Mouse (Mus musculus) cortical plate, adult 2 months (tissue): ENCODE data around the gene Ccdc113. TPM values are rescaled to one million over a fixed set of nuclear protein-coding genes. Genes with fewer than 3 reads are reported as not detected.

Source experiments
- H3K27ac ChIP-seq: fragments of 200-500 bp; 2 replicates; pipeline ENCODE4 v1.5.1; 2012; ENCODE audit warnings: low read length, control low read depth, inconsistent platforms; ENCODE audit not compliant: insufficient read depth
- H3K4me1 ChIP-seq: fragments of 200-500 bp; 2 replicates; pipeline ENCODE4 v1.6.1; 2011; ENCODE audit warnings: low read length; ENCODE audit not compliant: control insufficient read depth, insufficient read depth
- H3K4me3 ChIP-seq: fragments of 200-500 bp; 2 replicates; pipeline ENCODE4 v1.5.1; 2011; ENCODE audit warnings: mild to moderate bottlenecking, low read length, control low read depth; ENCODE audit not compliant: insufficient read depth
- CTCF ChIP-seq: fragments of 200-500 bp; IDR thresholded peaks from 2 replicates; pipeline ENCODE4 v1.5.1; 2011; ENCODE audit warnings: mild to moderate bottlenecking, control low read depth, low read length; ENCODE audit not compliant: insufficient read depth; ENCODE audit errors: extremely low read depth
- POLR2A ChIP-seq: fragments of 200-500 bp; IDR thresholded peaks from 2 replicates; pipeline ENCODE4 v1.6.1; 2011; ENCODE audit warnings: mild to moderate bottlenecking, low read length, control low read depth; ENCODE audit not compliant: insufficient read depth; ENCODE audit errors: extremely low read depth
- polyA plus RNA-seq: library from polyadenylated mRNA; depleted of rRNA; stranded (reverse); fragments of >200 nt; gene quantifications from 2 replicates; pipeline ENCODE4 v1.2.3, GENCODE M21; 2012; rRNA removed

Gene Ccdc113
- 3.6 TPM in 2 replicates for polyA plus RNA-seq

- peak; percentile 56; the same call in 1 of the 2 replicates for TF ChIP-seq POLR2A
- no peak for TF ChIP-seq CTCF
- no peaks in the 10 kb centered on the region for H3K4me1 ChIP-seq
- H3K4me3 ChIP-seq: peak within 1 kb of the TSS; percentile 51
- H3K27ac ChIP-seq: no peak within 1 kb of the TSS
These were observed at the start of gene Ccdc113 for GRCm38 (mm10) chr8:95533584-95534387. Ccdc113 (plus strand) TSS chr8:95534085.

DNA sequence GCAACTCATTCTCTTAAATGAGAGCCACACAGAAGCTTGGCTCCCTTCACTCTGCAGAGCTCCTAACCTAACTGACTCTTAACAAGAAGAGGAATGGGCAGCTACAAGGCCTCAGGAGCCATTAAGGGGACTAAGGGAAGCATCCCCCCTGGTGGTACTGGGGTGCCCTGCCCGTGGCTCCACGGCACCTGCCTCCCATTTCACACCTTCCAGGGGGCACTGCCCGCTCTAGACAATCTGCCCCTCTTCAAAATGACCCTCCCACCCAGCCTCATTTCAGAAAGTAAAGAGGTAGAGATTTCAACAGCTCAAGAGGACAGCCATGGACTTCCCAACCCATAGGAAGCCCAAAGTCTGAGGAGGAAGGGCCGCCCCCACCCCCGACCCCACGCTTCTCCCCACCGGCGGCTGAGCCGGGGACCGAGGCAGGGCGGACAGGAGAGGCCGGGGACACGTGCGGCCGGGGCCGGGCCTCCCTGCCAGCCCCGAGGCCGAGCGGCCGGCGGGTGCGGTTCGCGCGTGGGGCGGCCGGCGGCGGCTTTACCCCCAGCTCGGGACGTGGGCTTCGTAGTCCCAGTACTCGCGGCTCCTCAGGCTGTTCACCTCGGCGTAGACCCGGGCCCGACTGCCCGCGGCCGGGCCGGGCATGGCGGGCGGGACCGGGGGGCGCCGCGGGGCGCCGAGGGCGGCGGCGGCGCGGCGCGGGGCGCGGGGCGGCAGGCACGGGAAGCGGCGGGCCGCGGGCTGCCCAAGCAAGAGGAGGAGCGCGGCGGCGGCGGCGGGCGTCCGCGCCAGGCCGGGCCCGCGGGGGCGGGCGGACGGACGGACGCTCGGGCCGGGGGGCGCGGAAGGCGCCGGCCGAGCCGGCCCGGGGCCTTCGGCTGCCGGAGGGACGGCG lies 45.8 kb upstream of the Ccdc113 start:
- Histone ChIP-seq H3K4me3 (peak overlapping the region; percentile 17), H3K4me1 (peaks cover 5% of the 10 kb centered on the region), H3K27ac (peak overlapping the region; percentile 72; the same call in 1 of the 2 replicates)
- TF ChIP-seq POLR2A: no peak
- no peak for TF ChIP-seq CTCF

DNA sequence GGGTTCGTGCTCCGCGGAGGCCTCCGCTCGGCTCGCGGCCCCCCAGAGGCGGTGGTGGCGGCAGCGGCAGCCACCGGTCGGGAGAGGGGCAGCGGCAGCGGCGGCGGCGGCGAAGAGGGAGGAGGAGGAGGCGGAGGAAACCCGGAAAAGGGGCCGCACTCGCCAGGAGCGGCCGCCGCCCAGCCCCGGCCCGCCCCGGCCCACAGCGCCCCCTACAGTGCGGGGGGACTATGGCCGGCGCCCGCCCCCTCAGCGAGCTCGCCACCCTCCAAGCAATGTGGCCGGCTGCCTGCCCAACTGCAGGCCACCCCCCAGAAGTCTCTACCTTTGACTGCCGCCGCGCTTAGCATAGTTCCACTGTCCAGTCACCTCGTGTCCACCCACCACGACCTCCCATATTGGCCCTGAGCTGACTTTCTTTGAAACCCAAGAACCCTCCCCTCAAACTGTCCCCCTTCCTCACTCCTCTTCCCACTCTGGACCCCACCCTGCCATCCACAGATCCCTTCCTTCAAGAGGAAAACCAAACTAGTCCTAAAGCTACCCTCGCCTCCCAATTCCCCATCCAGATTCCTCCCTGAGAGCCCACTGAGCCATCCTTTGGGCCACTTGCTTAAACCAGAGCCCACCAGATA lies 45.1 kb upstream of the Ccdc113 start:
- TF ChIP-seq POLR2A (no peak), CTCF (no peak)
- H3K4me1 ChIP-seq: peaks cover 5% of the 10 kb centered on the region
- peak overlapping the region; percentile 72; the same call in 1 of the 2 replicates for H3K27ac ChIP-seq
- H3K4me3 ChIP-seq: peak overlapping the region; percentile 17

DNA sequence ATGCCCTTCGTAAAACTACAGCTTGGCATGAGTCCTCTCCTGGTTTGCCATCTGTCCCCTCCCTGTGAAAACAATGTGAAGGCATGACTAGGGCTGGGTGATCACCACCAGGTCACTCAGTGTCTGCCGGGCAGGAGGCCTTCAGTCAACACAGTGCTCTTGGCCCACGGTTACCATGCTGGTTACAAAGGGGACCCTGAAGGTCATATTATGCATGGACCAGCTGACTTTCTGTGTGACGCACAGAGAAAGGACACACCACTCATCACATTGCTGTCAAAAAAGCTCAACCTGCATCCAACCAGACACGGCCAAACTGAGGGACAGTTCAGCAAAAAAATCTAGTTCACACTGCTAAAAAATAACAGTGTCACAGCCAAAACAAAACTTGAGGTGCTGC lies 43.9 kb upstream of the Ccdc113 start, which contains the start of gene Csnk2a2:
Gene Csnk2a2 (minus strand): TSS at position 34 of the 400 bp plus-strand sequence.
- Histone ChIP-seq H3K4me1 (peaks cover 5% of the 10 kb centered on the region), H3K4me3 (peak within 1 kb of the TSS; percentile 17), H3K27ac (no peak within 1 kb of the TSS)
- TF ChIP-seq CTCF (no peak), POLR2A (no peak)

GRCm38 (mm10) chr8:95492057-95492456 lies 41.8 kb upstream of the Ccdc113 start:
- TF ChIP-seq CTCF (no peak), POLR2A (no peak)
- no peak overlapping the region for H3K27ac ChIP-seq
- H3K4me1 ChIP-seq: peaks cover 5% of the 10 kb centered on the region
- no peak overlapping the region for H3K4me3 ChIP-seq

DNA sequence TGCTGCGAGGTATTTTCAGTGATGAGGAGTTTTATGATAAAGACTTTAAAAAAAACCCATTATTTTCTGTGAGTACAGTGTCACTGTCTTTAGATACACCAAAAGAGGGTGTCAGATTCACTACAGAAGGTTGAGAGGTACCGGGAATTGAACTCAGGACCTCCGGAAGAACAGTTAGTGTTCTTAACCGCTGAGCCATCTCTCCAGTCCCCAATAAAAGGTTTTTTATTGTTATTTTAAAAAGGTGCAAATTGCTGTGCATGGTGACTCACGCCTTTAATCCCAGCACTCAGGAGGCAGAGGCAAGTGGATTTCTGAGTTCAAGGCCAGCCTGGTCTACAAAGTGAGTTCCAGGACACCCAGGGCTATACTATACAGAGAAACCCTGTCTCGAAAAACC lies 38.4 kb upstream of the Ccdc113 start:
- H3K4me1 ChIP-seq: no peaks in the 10 kb centered on the region
- H3K4me3 ChIP-seq: no peak overlapping the region
- TF ChIP-seq CTCF: no peak
- H3K27ac ChIP-seq: no peak overlapping the region

DNA sequence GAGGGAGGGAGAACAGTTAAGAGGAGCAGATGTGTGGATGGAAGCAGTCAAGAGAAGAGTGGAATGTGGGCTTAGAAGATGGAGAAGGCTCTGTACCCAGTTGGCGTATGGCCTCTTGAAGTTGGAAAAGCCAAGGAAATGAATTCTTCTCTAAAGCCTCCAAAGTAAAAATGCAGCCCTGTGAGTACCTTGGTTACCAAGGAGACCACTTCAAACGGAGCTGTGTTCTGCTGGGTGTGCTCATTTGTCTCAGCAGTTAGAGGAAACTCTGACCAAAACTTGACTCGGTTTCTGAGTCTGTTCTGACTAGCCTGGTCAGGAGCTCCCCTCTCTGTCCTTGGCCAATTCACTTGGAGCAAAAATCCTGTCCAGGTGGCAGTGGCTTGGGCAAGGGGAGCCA lies 37.5 kb upstream of the Ccdc113 start:
- Histone ChIP-seq H3K4me3 (no peak overlapping the region), H3K4me1 (no peaks in the 10 kb centered on the region), H3K27ac (no peak overlapping the region)
- TF ChIP-seq CTCF: no peak
- no peak for TF ChIP-seq POLR2A

DNA sequence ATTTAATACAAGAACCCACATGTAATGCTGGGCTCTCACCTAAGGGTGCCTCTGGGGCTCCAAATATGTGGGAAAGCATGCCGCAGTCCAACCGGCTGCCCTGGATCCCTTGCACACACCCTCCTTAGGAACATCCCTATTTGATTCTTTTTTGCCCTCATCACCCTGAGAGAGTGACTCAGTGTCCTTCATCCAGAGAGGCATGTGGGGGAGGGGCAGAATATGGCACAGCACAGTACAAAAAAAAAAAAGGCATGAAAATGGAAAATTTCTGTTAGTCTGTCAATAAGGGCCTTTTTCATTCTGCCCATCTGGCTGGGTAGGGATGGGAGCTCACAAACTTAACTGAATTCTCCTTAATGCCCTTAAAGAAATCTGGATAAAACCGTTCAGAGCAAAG lies 36.1 kb upstream of the Ccdc113 start:
- peaks cover 3% of the 10 kb centered on the region; the same call in 1 of the 2 replicates for H3K4me1 ChIP-seq
- no peak for TF ChIP-seq CTCF
- TF ChIP-seq POLR2A: no peak
- no peak overlapping the region for H3K4me3 ChIP-seq
- no peak overlapping the region for H3K27ac ChIP-seq
